12 mouse cellular contexts compared by ENCODE assay signal in genomic region chr11:5502351-5503051, GRCm38 (mm10). TPM values are rescaled to one million over a fixed set of nuclear protein-coding genes. Genes with fewer than 3 reads are reported as not detected.
A peak's percentile ranks its signal among the peaks of the same experiment; 100 is the strongest.
DNase-seq lines count a peak whose midpoint lies in the region; ATAC-seq and TF ChIP-seq lines count a peak whose summit lies in the region.
"Had no signal": no experiment of that assay in that cellular context is flagged by ENCODE, and none has a peak within 500 bp of the region (broad histone marks: within the 10 kb centered on the region; RNA-seq: fewer than 3 reads in every experiment).

No protein-coding gene starts in this region.

- no peak for TF ChIP-seq CTCF in ES-Bruce4 (IDR thresholded peaks at IDR 0.05; ENCODE audit: low read depth, low read length)

- no peak for TF ChIP-seq EP300 in ES-Bruce4 (IDR thresholded peaks at IDR 0.05; ENCODE audit: insufficient read depth, low read depth, low read length)

- peaks cover 7% of the 10 kb centered on the region; the same call in 1 of the 2 replicates for H3K9me3 ChIP-seq in ES-Bruce4 (replicated peaks; ENCODE audit: control insufficient read depth, insufficient read depth, low read length, poor library complexity, severe bottlenecking)
- H3K9me3 ChIP-seq: heart, embryonic 15.5 days; lung, embryonic 15.5 days; neural tube, embryonic 13.5 days had no signal

- no peak for TF ChIP-seq POLR2A in ES-Bruce4 (IDR thresholded peaks at IDR 0.05; ENCODE audit: insufficient read depth, low read length)

- no peak overlapping the region for H3K4me3 ChIP-seq in ES-Bruce4 (ENCODE audit: low read depth, low read length)
- H3K4me3 ChIP-seq: heart, embryonic 15.5 days; lung, embryonic 15.5 days; neural tube, embryonic 13.5 days had no signal

- H3K27ac ChIP-seq in ES-Bruce4 (ENCODE audit: insufficient read depth, low read length), result peak overlapping the region; percentile 53
- H3K27ac ChIP-seq: heart, embryonic 15.5 days; lung, embryonic 15.5 days; neural tube, embryonic 13.5 days had no signal

- ATAC-seq in common myeloid progenitor, adult 5-6 weeks (replicated peaks; ENCODE audit: low read depth, poor library complexity, severe bottlenecking), result peak; percentile 57
- ATAC-seq: forebrain, embryonic 14.5 days had no signal

- H3K27me3 ChIP-seq in ES-Bruce4 (ENCODE audit: control insufficient read depth, insufficient read depth, low read length, poor library complexity, severe bottlenecking), result no peaks in the 10 kb centered on the region
- H3K27me3 ChIP-seq: heart, embryonic 15.5 days; lung, embryonic 15.5 days; neural tube, embryonic 13.5 days had no signal

- peak; percentile 77 for DNase-seq in adrenal gland, adult 2 months
- DNase-seq in adrenal gland, postnatal 4 days (ENCODE audit: low spot score in 2 of 2), result no peak
- DNase-seq in lung, postnatal 25 days (ENCODE audit: low spot score), result peak; percentile 78
- no peak for DNase-seq in spleen, adult 18-20 months
- DNase-seq in cerebellum, adult 9-11 months, result no peak
- no peak for DNase-seq in cerebellum, postnatal 25 days

- no peaks in the 10 kb centered on the region for H3K36me3 ChIP-seq in ES-Bruce4 (ENCODE audit: control insufficient read depth, insufficient read depth, low read length, poor library complexity, severe bottlenecking)
- H3K36me3 ChIP-seq: heart, embryonic 15.5 days; lung, embryonic 15.5 days; neural tube, embryonic 13.5 days had no signal

- peaks cover 2% of the 10 kb centered on the region for H3K4me1 ChIP-seq in ES-Bruce4 (ENCODE audit: control insufficient read depth, insufficient read depth, low read length)
- H3K4me1 ChIP-seq: neural tube, embryonic 13.5 days had no signal

- H3K9ac ChIP-seq in ES-Bruce4 (ENCODE audit: low read depth, poor library complexity, severe bottlenecking), result no peak overlapping the region
- H3K9ac ChIP-seq: heart, embryonic 15.5 days; lung, embryonic 15.5 days; neural tube, embryonic 13.5 days had no signal

RNA-seq across cellular contexts. Expression of gene Xbp1, which starts 18.0 kb away (rescaled TPM):
- total RNA-seq in adrenal gland, adult 2 months (2021), result 100 to 1,000 TPM; 156 to 162 TPM
- 95.7 and 129 TPM in 2 replicates for polyA plus RNA-seq in adrenal gland, adult 2 months (2012; rRNA removed)
- 100 to 1,000 TPM; 129 to 137 TPM for total RNA-seq in adrenal gland, postnatal 4 days (2021)
- polyA plus RNA-seq in ES-Bruce4 (2011; ENCODE audit: insufficient read depth, insufficient read length, low read depth, missing spikeins), result 44.0 and 46.7 TPM in 2 replicates
- 58.4 and 72.0 TPM in 2 replicates for total RNA-seq in common myeloid progenitor, adult 5-6 weeks (2017)

RNA-seq across cellular contexts. Expression of gene Ccdc117, which starts 39.5 kb away (rescaled TPM):
- 10 to 100 TPM; 19.5 to 32.0 TPM for total RNA-seq in adrenal gland, adult 2 months (2021)
- 5.0 and 6.5 TPM in 2 replicates for polyA plus RNA-seq in adrenal gland, adult 2 months (2012; rRNA removed)
- total RNA-seq in adrenal gland, postnatal 4 days (2021), result 10 to 100 TPM; 24.2 to 25.0 TPM
- polyA plus RNA-seq in ES-Bruce4 (2011; ENCODE audit: insufficient read depth, insufficient read length, low read depth, missing spikeins), result 45.4 and 52.0 TPM in 2 replicates
- 38.4 and 41.7 TPM in 2 replicates for total RNA-seq in common myeloid progenitor, adult 5-6 weeks (2017)

RNA-seq across cellular contexts. Expression of gene Znrf3, which starts 57.9 kb away (rescaled TPM):
- total RNA-seq in adrenal gland, adult 2 months (2021), result 10 to 100 TPM; 21.8 to 27.9 TPM
- polyA plus RNA-seq in adrenal gland, adult 2 months (2012; rRNA removed), result 11.9 and 15.7 TPM in 2 replicates
- 10 to 100 TPM; 44.3 to 44.6 TPM for total RNA-seq in adrenal gland, postnatal 4 days (2021)
- polyA plus RNA-seq in ES-Bruce4 (2011; ENCODE audit: insufficient read depth, insufficient read length, low read depth, missing spikeins), result 13.5 and 15.8 TPM in 2 replicates
- 6.2 TPM in 2 replicates for total RNA-seq in common myeloid progenitor, adult 5-6 weeks (2017)

Comparison
In these comparisons a context has a peak if more than half of its experiments do, and no peak if none do; other contexts are left out.
1. DNase-seq: peak in adrenal gland, adult 2 months (single experiment) and lung, postnatal 25 days (single experiment); none in adrenal gland, postnatal 4 days (0 of 2), spleen, adult 18-20 months (0 of 2), cerebellum, adult 9-11 months (single experiment) and cerebellum, postnatal 25 days (0 of 2).